Mouse (Mus musculus) spleen, postnatal 10 days (tissue): ENCODE data around the gene Ankrd6.

Source experiments
- DNase-seq, 2 experiments: peaks; one replicate each; pipeline ENCODE4 v3.0.0; 2021 to 2022; ENCODE audit warnings: low spot score in 2 of 2

Ankrd6 gene

DNA sequence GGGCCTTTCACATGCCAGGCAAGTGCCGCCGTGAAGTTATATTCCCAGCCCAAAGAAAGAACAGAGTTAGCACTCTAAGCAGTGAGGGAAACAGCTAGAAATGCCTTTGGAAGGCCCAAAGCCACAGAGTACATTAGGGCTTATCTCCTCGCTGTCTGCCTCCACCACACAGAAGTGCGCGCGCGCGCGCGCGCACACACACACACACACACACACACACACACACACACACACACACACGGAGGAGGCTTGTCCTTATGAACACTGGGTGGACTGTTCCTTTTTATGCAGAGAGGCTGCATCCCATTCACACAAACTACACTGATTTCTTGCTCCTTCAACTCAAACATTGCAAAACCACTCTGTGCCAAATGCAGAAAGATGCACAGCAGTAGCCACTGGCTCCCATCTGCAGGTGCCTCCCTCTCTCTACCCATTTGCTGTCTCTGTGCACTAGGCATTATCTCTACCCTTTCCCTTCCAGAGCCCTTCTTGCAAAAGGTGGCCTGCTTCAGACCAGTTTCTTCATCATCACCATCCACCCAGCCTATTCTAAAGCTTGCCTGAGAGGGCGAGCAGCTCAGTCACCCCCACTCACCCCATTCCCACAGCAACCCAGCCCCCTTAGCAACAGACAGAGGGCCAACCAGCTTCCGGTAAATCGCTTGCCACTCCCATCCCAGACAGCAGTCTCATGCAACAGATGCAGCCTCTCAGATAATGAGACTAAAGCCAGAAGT is 88.5 kb downstream of the Ankrd6 start:
- peak; percentile 45 to 59 for DNase-seq

DNA sequence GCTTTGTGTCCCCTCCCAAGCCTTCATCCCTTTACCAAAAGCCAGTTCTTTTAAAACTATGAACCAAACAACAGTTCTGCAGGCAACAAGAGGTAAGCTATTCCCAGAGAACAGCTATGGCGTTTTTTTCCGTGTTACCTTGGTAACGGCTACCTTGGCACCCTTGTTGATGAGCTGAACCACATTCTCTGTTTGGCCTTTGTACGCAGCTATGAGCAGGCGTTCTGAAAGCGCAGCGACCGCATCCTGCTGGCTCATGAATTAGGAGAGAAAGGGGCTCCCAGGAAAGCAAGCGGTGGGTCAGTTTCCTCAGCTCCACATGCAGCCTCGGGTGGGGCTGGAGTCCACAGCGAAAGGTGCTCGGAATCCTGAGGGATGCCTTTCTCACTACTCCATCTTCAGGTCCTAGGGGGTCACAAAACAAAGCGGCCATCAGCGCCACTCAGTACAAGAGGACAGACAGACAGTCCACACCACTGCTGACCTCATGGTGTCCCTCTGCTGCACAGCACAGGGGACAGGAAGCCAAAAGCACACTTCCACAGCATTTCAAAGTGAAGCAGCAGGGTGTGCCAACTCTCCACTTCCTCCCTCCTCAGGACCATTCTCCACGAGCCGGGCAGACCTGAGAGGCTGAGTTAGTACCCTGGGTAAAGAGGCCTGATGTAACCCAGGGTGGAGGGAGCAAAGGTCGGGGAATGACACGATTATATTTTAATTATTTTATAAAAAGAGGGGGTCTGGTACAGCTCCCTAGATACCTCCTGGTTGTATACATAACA is 90.3 kb downstream of the Ankrd6 start:
- no peak for DNase-seq

DNA sequence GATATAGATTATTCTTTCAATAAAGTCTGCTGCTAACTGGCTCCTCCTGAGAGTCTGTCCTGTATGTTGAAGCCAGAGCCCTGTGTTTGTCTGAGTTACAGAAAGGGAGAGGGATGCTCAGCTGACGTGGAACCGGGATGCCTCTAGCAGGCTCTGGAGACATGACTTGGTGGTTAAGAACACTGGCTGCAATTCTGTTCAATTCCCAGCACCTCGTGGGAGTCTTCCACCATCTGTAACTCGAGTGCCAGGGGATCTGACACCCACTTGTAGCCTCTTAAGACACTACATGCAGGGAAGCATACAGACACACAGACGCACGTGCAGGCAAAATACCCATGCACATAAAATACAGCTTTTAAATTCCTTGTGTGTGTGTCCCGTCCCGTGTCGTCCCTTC is 95.1 kb downstream of the Ankrd6 start:
- DNase-seq = no peak

DNA sequence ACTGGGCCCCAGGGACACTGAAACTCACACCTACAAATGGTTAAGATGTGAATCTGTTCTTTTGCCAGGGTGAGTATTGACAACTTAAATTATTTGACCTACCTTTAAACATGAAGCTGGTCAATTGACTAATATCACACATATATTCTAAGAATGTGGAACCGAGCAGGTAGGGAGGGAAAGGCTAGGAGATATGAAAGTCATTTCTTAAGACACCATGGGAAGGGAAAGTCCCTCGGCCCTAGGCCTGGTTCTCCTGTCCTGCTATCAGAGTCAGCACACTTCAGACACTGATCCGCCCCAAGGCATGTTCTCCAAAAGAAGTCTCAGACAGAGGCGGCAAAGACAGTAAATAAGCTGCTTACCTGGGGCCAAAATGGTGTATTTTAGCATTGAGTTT is 95.7 kb downstream of the Ankrd6 start:
- no peak for DNase-seq

DNA sequence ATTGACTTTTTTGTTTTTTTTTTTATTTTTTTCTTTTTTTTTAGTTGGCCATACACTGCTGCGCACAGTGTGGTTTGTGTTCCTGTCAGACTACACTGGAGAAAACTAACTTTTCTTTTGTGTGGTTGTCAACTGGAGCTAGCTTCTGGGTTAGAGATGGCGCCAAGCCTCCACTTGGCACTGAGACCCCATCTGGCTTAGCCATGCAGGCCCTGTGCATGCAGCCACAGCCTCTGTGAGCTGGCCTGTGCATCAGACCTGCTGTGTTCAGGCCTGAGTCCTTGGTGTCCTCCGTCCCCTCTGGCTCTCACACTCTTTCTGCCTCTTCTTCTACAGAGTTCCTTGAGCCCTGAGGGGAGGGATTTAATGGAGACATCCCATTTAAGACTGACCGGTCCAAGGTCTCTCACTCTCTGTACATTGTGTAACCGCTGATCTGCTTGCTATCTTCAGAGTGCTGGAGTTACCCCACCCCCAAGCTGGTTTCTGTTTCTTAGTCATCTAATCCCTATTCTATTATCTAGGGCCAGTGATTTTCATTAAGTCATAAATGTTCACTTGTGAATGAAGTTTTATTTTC is 96.9 kb downstream of the Ankrd6 start:
- no peak for DNase-seq

DNA sequence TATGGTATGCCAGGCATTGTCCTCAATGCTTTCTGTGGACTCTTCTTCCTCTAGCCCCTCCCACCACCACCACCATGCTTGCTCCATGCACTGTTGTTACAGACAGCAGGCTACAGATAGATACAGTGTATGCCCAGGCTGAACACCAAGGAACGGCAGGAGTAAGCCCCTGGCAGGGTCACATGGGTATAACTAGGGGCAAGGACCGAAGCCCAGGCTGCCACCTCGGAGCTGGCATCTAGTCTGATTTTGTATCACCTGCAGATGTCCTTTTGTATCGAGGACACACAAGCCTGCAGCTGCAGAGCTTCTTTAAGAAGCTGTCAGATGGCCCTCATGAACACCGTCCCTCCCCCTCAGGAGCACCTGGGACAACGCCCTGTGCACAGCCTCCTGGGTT is 97.8 kb downstream of the Ankrd6 start:
- DNase-seq = no peak

DNA sequence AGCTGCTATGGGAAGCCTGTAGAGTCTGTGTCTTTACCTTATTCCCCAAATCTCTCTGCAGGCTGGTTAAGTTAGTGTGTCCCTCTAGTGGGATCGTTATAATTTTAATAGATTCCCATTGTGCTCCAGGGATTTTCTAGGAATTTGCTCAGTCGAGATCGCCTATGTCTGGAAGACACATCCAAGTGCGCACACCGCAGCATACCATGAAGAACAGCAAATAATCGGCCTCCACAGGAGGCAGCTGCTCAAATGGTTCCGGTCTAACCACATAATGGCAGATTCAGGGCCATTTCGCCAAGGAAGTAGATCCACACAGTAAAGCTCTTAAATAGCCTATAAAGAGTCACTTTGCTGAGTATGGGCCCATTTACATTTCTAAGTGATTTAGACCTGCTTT is 98.3 kb downstream of the Ankrd6 start:
- no peak for DNase-seq

DNA sequence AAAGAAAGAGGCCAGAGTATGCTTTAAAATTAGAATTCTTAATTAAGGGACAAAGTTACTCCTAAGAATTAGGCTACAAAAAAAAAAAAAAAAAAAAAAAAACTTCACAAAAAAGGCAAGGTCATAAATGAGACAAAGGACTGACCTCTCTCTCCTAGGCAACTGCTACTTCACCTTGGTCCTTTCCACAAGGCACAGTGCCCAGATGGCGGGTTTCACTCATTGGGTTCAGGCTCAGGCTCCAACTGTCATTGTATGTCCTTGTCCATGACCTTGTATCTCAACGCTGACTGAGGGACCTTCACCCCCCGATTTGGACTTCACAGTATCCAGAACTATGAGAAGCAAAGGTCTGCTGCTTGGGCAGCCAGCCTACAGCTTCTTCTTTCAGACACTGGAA is 112.2 kb downstream of the Ankrd6 start:
- DNase-seq = no peak

DNA sequence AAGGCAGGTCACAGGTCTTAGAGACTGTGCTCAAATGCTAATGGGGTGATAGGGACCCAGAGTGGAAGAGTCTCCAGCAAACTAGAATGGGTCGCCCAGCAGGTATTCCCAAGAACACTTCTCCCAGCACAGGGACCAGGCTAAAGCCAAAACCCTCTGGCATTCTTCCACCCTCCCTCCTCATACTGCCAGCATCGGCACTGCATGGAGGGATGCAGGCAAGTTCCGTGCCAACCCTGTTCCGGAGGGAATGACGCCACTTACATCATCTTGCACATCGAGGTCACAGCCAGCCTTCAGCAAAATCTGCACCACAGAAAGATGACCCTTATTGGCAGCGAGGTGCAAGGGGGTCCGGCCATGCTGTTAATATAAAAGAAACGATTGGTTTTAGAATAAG is 114.6 kb downstream of the Ankrd6 start:
- DNase-seq = no peak

DNA sequence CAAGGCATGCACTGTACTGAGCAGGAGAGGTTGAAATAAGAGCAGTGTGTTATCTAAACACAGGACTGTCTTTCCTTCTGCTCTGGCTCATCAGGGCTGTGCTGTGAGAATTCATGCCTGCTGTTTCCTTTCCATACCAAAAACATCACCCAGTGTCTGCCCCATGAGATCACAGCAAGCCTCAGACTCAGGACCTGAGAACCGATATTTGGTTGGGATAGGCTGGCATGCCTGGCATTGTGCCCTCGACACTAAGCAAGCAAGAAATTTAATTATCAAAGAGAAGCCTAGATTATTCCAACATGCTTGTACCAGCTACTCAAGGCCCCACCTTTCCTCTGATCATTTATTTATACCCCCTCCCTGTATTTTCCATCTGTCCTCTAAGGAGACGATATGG is 116.1 kb downstream of the Ankrd6 start:
- no peak for DNase-seq

DNA sequence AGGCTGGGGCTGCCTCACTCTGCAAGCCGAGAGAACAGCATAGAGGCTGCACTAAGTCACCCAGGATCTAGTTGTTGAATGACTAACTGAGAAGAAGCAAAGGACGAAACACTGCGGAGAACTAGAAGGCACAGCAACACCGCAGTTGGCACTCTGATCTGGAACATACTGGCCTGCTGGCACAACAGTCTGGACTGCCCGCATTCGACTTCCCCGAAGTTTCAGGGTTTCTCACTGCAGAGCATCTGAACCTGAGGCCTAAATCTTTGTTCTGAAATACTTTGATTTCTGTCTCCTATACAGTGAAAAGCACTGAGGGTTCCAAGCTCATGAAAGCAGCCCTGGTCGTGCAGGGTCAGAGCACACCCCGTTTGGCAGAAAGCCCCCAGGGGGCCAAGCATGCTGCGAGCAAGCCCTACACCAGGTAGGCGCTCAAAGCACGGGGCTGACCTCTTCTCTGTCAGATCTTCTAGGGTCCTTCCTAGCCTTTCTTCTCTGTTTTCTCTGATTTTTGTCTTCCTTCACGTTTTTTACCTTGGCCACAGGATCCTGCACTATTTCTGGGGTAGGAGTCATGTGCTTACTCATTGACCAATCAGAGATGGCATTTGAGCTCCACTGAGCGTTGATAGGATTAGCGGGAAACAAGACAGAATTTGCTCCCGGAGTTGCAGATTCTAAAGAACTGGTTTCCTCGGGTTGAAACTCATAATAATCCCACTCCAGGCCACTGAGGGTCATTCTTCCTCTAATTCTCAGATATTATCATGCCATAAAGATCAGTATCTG is 117.0 kb downstream of the Ankrd6 start:
- no peak for DNase-seq

DNA sequence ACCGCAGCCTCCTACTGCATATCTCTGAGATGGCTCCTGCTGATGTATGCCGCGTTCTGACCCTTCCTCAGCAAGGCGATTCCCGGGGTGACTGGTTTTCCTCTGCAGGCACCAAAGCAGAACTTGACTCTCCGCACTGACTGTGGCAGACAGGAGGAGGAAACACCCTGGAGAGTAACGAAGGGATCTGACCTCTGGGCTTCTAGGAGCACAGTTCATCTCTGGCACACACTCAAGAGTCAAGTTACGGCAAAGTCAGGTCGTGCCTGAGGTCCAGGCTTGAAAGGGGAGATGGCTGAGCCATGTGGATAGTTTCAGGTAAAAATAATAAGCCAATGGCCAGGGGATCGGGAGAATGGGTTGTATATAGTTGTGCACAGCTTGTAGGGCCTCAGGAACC is 121.3 kb downstream of the Ankrd6 start:
- no peak for DNase-seq

DNA sequence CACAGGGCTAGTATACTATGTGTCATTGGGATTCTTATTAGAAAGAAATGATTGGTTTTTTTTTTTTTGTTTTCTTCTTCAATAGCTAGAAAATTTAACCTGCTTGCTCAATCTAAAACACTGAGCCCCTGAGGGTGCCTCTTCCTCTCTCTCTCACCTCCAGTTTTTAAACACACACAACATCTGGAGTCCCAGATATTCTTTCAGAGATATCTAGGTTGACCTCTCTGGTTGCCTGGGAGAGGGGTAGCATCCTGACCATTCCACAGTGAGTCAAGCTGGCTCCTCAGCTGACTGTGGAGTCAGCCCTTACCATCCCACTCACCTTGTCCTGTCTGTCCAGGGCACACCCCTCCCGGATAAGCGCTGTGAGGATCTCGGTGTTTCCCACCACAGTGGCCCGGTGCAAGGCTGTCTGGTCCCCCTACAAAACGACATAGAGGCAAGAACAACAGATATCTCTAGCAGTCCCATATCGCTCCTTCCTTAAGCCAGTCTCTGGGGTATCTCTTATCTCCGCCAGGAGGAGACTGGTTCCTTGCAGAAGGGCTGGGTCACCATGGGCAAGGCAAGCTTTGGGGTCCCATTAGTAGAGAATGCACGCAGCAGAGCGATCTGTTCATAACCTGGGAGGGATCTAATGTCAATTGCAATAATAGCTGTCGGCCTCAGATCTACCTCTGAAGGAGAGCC is 122.1 kb downstream of the Ankrd6 start:
- no peak for DNase-seq

DNA sequence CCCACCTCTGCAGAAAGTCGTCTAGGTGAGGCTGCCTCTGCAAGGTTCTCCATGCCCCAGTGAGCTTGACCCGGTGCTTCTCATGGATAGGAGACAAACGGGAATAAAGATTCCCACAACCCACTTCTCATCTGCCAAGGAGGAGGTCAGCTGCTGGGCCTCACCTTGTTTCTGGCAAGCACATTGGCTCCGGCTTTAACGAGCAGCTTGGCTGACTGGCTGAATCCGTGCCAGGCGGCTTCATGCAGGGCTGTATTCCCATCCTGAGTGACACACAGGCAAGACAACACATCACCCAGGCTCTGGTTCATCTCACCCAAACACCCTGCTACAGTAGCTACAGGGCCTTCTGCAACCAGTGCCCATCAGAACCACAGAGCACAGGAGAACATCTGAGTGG is 123.7 kb downstream of the Ankrd6 start:
- DNase-seq = no peak

DNA sequence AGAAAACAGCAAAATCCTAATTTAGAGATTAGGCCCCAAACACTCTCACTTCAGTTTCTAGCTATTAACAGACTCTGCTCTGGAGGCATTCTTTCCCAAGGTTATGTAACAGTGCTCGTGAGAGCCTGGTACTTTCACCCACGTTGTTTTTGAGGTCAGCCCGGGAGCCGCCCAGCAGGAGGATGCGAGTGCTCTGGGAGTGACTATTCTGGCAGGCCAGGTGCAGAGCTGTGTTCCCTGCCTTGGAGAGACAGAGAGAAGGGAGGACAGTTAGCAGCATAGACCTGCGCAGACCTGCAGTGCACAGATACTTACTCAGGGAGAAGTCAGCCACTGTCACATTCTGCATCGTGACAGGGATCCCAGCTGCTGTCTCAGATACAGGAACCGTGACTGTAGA is 126.4 kb downstream of the Ankrd6 start:
- DNase-seq = no peak

DNA sequence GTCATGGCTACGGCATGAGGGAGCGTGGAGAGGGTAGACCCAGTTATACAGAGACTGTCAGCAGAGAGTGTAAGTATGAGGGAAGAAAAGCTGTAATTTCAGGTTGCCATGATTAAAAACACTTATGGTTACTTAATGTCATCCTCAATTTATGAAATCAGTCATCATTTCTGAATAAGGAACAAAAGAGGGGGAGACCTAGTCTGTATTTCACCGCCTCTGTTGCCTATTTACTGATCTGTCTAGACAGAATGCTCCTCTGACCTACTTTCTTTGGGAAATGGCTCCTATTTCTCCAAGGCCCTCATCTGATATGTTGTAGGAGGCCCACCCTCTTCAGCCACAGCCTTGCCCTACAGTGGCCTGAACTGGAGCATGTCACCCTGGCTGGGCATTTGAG is 130.0 kb downstream of the Ankrd6 start:
- no peak for DNase-seq

DNA sequence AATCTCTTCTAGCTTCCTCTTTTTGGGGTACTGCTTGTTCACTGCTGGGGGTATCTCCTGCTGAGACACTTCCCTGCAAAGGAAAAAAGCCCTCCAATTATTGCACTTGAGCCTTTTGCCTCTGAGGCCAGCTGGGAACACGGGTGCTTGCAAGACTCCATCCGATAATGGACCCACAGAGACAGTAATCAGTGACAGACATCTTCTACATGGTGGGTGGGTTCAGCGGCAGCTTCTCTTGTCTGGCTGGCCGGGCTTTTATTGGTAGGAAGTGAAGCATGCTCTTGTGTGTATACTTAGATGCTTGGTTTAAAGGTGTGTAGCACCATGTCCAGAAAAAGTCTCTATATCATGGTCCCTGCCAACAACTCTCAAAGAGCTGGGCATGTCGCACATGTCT is 133.2 kb downstream of the Ankrd6 start:
- no peak for DNase-seq

DNA sequence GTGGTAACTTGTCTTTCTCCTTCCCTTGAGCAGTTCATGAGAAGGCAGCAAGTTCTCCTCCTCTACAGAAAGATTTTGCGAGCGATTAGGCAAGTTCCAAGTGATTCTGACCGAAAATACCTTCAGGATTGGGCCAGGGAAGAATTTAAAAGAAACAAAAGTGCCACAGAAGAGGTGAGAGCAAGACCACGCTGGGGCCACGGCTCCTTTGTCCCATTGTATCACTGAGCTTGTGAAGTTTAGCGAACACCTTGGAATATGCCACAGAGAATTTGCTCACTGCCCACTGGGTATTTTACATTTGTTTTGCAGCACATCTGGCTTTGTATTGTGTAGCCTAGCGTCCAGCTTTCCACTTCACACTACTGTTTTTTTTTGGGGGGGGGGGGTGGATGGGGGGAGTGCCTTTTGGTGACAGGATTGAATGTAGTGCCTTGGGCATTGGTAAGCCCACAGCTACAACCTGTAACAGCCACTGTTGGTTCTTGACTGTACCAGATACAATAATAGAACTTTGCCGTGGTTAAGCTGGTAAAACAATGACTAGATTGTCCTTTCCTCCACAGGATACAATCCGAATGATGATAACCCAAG is 150.0 kb downstream of the Ankrd6 start:
- DNase-seq = no peak

DNA sequence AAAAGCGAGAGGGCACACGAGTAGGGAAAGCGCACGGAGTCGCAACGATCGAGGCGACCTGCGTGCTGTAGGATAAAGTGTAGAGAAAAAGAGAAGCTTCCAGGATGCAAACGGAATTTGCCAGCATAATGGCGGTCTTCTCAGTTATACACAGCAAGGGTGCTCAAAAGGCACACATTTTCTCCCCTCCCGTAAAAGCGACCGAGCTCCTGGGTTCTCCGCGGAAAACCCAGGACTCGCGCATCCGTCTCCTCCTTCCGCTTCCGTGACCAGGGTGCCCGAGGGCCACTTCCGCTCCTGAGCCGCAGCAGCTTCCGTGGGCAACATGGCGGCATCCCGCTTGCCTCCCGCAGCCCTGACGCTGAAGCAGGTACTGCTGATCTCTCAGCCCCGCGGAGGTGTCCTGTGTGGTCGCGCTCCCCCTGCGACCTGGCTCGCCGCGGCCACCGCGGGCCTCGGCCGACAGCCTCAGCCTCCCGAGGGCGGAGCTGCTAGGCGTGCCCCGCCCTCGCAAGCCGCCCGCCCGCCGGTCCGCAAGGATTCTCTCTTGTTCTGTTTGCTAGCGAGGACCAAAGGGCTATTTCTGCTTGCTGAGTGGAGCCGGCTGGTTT is 150.6 kb downstream of the Ankrd6 start, which contains the start of gene Lyrm2:
Gene Lyrm2, plus strand, starts transcription at position 288 of the 611 bp plus-strand sequence.
- DNase-seq = peak; percentile 81

DNA sequence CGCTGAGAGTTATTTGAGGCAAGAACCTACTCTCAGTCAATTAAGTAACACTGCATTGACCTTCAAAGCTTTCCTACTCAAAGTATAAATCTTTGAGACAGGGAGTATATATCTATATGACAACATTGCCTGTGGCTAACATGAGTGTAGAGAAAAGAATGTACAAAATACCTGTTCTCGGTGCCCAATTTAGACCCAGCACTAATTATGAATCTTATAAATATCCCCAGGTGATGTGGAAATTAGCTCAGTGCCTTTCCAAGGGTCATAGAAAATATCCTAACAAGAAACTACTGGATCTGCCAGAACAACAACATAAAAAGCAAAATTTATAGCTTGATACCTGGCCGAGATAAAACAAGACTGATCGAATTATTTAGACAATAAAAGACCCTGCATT is 151.7 kb downstream of the Ankrd6 start:
- no peak for DNase-seq

DNA sequence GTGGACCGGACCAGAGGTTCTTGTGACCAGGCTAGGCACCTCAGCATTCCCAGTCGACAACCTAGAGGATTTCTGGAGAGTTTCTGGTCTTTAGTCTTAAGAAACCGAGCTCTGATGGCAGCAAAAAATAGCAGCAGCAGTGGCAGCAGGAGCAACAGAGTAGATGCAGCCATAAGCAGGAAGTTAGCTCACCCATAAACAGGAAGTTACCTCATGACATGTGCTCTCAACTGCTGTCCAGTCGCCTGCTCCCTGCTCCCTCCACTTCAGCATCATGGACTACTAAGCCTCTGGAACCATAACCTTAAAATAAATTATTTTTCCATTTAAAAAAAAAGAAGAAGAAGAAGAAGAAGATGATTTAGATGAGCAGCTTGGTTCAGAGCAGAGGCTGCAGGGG is 161.6 kb downstream of the Ankrd6 start:
- no peak for DNase-seq
